Mouse (Mus musculus) forelimb bud, embryonic 11.5 days (tissue): ENCODE data around the gene Chn2.
A peak's percentile ranks its signal among the peaks of the same experiment; 100 is the strongest.

Experiments
- DNase-seq: peaks from one replicate; pipeline ENCODE4 v3.0.0-alpha.2; 2012; ENCODE audit warnings: low read depth, low spot score

Gene Chn2

DNA sequence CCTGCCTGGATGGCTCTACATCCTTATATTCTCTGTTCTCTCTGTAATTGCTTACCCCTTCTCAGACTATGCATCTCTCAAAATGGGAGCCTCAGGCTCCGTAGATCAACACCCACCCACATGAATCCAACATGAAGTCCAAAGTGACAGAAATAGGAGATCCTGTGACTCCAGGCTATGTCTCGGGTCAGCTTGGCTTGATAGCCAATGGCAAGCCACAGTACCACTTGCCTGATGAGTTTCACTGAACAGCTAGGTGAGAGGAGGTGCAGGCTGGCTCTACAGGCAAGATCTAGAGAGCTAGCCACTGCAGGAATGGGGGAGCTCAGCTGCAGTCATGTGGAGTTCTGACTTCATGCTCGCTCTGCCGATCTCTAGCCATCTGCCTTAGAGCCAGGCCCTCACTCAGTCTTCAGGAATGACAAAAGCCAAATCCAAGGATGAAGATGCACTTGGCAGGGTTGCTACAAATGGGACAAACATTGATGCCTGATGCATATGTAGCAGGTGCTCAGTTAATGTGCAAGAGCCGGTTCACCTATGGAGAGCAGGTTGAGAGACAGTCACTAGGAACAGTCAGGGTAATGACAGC lies 158.6 kb downstream of the Chn2 start:
- no peak for DNase-seq

DNA sequence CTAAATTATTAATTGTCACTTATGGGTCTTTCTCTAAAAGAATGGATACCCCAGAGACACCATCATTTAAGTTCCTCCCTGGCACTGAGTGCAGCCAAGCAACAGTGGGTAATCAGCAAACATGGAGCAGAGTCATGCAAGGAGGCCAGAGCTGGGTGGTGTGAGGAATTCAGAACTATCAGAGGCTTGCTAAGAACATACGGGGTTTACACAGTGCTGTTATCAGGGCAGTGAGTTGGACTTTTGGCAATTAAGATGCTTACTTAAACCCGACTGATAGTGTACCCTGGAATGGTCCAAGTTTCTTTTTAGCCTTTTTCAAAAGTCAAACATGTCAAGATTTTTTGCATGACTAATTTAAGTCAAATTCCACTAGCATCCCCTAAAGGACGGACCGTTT lies 160.2 kb downstream of the Chn2 start:
- DNase-seq: no peak

DNA sequence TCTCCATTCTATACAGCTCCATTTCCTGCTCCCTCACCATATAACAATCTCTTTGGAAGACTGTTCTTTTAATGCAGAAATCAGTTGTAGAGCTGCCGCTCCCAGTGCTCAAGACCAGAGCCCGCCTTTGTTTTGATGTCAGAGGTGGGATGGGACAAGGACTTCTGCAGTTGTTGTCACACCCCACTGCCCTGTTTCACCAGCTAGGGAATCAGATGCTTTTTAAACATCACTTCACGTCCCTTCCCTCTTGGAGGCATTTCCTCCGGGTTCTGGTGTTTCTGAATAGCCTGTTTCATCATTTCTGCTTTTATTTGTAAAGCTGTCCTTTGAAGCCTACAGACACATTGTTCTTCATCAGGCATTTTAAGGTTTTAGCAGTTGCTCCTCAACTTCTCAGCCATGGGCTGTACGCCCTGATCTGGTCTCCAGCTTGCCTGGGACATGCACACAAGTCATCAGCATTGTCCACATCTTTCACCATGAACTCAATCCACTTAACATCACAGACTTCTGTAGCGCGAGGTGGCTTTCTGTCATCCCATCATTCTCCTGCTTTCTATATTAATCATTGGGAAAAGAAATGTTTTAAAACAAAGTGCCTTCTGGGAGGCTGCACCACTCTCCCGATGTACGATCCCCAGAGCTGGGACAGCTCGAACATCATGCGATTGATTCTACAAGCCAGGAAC lies 160.8 kb downstream of the Chn2 start:
- DNase-seq: no peak

DNA sequence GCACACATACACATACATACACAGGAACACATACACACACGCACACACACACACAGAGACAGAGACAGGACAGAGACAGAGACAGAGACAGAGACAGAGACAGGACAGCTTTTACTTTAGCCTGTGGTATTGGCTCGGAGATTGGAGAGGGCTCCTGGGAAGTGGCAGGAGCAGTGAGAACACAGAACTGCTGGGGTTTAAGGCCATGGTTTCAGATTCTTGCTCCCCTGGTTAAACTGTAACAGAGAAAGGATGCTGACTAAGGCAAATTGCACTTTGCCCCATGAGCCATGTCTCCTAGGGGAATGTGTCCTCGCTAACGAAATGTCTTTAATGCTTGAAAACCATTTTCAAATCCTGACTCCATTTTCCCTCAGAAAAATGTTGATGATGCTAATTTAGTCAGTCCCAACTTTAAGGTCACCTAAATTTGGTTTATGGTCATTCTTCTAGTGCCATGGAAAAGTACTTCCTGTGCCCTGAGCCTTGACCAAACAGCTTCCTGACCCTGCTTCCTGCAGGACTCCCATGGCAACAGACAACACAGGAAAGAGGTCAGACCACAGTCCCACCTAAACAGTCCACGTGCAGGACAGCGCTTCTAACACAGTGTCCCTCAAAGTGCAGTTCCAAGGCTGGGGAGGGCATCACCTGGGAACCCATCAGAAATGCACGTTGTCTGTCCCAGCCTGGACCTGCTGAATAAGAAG lies 163.1 kb downstream of the Chn2 start:
- DNase-seq: no peak

DNA sequence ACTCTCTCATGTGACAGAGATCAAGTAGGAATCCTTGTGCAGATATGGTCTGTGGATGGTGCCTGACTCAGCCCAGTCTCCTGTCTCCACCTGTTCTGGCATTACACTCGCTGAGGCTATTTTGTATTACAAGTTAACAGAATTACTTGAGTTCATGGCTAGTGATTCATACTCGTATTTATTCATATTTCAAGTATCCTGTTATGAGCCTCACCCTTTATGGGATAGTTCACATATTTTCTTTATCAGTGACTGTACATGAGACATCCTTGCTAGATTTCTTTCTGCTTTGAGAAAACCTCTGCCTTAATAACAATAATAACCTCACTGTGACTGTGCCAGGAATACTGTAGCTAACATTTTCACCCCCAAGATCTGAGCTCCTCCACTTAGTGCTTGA lies 164.0 kb downstream of the Chn2 start:
- no peak for DNase-seq

DNA sequence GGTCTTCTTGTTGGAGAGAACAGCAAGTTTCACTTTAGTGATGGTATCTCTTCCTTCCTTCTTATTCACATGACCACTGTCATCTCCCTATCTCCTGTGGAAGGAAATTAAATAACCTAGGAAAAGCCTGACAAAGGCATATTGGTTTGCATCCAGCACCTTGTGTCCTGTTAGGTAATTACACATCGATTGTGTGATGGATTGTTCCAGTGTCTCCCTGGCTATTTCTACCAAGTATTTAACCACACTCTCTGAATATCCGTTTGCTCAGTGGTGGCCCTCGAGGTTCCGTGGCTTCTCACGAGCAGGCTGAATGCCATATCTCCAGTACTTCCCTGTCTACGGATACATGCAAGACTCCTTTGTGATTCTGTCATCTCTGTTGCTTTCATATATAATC lies 164.6 kb downstream of the Chn2 start:
- no peak for DNase-seq

DNA sequence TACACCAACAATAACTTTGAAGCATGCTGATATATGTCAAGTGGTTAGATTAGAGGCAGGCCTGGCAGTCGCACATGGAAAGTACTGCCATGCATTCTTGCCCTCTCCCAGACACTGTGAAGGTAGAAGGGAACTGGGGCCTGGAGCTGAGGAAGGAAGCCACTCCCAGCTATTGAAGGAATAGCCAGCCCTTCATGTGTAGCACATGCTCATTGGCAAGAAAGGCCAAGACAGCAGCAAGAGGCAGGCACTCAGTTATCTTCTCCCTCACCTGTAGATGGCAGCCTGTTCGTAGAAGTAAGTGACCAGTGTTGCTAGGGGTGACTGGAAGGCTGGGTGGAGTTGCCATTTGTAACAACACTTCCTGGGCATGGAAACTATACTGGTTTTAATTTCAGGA lies 165.6 kb downstream of the Chn2 start:
- no peak for DNase-seq

DNA sequence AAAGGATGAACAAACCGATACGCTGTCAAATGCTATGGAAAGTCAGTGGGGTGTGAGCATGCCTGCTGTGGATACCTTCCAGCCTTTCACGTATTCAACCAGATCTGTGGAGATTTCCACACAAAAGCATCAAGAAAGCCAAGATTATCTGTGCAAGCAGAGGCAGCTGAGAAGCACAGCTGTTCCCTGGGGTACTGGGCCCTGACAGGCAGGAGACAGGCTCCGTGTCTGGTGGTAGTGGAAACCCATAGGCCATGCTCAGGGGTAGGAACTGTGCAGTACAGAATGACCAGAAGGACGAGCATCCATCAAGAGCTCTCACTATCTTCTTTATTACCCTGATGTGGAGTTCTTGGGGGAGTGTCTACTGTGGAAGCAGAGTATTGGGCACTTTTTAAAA lies 166.1 kb downstream of the Chn2 start:
- no peak for DNase-seq

DNA sequence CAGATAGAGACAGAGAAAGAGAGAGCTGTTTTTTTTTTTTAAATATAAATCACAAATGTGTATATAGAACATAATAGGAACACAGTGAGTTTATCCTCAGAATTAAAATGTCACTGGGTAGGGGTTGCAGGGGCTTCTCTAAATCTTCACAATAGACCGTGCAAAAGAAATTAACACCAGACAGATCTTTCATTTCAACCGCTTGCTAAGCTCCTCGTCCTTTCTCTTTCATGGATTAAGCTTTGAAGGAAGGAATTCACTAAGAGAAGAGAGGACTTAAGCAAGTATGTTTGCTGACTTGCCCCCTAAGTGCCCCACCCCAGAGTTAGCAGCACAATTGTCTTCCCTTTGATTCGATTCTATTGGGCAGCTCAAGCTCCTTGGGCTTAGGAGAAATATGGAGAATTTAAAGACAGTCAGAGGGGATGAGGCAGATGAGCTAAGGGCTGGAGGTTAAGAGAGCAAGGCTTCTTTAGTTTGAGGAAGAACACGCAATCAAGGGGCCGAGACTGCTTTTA lies 166.9 kb downstream of the Chn2 start:
- DNase-seq: no peak

DNA sequence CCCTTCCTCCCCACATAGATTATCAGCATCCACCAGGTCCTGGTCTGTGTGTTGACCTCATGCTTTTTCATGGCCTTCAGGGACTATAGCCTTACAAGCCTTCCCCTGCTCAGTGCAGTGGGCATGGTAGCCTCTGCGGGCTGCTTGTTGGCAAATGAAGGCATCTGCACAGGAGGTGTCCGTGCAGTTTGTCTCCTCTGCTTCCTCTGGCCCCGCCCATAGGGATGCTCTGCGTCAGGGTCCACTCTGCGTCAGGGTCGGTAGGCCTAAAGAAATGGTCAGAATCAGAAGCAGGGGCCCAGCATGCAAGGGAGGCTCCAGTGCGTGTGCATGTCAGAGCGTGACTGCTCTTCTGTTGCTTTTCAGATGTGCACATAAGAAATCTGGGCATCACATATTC lies 169.4 kb downstream of the Chn2 start:
- DNase-seq: no peak

DNA sequence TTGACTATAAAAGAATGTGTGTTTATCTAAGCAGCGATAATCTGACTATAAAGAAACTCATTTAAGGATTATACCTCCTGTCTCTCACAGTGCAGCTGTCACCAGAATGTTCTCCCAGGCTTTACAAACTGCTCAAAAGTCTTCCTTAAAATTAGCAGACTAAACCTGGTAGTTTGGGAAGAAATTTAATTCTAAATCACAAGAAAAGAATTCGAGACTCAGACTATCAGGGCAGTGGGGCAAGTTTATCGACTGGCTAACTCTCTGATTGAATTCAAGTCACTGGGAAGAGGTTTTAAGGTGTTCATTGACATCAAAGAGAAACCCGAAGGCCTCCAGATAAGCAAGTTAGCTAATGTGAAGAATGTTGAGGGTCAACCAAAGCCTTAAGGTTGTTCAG lies 171.6 kb downstream of the Chn2 start:
- DNase-seq: no peak

DNA sequence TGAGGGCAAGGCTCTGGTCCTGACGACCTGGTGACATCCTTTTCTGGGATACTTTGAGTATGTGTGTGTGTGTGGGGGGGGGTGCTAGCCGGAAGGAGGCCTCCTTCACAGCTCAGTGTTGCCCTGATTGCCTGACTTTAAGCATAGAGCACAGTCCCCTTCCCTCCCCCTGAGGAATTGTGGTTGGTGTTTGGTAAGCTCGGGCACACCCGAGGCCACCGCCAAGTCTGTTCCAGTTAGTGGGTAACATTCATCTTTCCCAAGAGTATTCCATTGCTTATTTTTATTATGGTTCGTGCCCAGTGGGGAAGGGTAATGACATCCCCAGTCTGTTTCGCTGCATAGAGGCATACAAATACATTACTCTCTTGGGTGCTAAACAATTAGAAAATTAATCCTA lies 172.6 kb downstream of the Chn2 start:
- DNase-seq: no peak

DNA sequence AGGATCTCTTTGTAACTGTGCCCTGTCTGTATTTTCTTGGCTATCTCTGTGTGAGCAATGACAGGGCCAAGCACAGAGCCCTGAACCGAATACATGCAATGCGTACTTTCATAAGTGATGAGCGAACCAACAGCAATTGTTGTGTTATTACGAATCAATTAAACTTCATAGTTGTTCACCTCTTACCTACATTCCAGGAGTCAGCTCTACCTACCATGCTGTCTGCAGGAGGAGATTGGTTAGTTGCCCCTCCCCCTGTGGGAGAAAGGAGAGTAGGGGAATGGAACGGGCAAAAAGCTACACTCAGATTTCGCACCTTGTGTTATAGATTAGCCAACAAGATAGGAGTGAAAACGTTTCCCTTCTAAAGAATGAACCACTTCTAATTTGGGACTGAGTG lies 174.4 kb downstream of the Chn2 start:
- DNase-seq: no peak

DNA sequence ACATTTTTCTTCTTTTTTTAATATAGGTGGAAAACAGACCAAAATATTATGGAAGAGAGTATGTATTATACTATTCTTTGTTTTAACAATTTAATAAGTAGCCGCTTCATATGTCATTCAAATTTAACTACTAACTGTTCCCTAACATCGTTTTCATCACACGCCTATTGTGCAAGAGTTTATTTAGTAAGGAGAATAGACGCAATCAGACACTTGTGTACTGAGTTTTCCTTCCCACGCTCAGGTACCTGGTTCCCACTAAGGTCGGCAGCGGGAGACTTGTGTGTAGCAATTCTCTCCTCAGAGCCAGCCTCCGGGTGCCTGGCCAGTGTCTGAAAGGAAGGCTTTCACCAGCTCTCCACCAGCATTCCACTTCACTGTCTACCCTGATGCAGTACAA lies 176.3 kb downstream of the Chn2 start:
- DNase-seq: no peak

DNA sequence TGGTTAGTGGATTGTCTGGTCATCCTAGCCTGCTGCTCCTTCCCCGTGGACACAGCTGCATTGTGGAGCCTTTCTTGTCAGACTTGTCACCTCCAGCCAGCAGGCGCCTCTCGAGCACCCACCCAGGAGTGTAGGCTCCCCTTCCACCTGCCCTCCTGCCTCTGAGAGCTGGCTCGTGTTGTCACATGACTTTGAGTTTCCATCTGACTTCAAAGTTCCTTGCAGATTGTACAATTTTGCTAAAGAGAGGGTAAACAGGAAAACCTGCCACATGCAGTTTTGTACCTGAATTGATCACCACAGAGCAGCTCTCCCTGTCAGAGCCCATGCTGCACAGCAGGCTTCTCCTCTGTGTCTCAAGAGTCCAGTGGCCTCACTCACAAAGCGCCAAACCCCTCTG lies 177.2 kb downstream of the Chn2 start:
- no peak for DNase-seq

DNA sequence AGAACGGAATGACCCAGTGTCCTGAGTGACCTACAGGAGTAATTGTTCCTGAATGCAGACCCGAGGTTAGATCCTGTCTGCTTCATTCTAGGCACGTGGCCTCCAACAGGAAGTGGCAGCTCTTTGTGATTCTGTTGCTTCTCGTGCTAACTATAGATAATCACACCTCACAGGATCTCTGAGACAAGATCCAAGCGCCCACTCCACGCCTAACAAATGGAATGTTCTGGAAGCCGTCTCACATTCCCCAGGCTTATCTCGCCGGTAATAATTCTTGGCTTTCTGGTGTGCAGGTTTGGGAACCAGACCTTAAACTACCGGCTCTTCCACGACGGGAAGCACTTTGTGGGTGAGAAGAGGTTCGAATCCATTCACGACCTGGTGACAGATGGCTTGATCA lies 180.8 kb downstream of the Chn2 start:
- DNase-seq: no peak

DNA sequence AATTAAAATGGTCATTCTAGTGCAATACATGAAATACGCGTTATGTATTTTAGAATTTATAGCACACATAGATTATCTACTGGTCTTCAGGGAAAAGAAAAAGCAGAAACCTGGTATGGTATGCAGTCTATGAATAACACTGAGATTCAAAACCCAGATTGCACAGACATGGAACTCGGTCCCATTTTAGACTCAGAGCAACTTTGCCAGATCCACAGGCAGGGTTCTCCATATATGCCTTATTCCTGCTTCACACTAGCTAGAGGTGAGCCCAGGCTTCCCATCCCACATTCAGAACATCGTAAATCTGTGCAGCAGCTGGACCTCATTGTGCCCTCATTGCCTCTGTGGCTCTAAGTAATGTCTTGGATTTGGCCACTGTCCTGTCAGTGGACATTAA lies 184.2 kb downstream of the Chn2 start:
- DNase-seq: no peak

DNA sequence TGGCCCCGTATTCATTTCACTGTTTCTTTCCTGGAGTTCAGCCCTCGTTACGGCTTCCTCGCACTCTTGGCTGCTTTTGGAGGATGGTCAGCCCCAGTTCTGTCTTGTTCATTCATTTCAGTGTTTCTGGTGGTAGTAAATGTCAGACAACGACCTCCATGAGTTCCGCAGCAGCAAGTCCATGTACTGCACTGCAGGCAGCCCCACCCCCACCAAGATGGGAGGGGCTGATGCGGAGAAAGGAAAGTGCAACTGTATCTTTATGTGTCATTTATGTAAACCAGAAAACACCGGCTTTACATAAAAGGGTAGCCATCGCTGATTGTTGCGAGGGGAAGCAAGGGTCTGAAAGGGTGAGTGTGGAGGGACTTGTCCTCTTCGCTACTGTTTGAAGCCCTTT lies 185.0 kb downstream of the Chn2 start:
- DNase-seq: no peak

DNA sequence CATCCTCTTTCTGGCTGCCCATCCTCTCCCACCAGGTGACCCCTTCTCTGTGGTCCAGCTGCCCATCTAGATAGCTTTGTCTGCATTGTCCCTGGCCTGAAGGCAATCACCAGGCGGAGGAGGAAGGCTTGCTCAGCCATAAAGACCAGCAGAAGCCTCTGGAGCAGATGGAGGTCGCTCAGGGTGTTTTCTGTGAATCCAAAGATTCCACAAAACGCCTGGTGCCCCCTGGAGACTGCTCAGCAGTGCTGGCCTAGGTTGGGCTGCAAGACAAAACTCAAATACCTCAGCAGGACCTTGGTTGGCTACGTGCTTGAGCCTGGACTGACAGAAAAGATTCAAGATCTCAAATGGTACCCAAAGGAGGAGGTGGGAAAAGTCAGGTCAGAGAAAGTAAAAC lies 186.0 kb downstream of the Chn2 start:
- no peak for DNase-seq

DNA sequence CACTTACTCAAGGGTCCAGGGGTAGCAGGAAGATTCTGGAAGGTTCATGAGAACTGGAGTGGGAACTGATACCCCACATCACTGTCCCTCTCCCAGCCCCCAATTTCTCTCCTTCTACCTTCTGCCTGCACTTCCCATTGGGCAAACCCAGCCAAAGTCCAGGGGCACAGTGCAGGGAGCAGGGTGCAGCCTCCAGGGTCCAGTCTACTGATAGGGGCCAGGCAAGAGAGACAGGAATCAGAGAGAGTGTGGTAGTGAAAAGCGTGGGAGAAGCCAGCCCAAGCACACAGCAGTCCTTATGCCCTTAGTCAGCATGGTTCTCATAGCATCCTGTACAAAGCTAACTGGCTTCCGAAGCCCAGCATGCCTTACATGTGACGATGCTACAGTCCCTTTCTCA lies 187.7 kb downstream of the Chn2 start:
- DNase-seq: no peak

DNA sequence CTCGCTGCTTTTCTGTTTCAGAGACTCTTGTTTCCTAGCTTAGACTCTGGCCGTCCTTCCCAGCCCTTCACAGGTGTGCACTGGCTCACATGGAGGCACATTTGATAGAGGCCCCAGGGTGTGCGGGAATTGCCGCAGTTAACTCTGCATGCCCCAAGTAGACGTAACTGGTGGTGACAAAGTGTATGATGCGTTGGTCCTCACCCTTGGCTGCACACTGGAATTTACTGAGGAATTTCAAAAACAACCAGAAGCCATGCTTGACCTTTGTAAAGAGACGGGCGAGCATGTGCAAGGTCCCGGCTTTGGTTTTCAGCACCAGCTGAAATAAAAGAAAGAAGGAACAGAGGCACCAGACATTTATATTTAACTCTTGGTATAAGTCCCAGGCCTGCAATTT lies 189.1 kb downstream of the Chn2 start:
- peak; percentile 16 for DNase-seq

DNA sequence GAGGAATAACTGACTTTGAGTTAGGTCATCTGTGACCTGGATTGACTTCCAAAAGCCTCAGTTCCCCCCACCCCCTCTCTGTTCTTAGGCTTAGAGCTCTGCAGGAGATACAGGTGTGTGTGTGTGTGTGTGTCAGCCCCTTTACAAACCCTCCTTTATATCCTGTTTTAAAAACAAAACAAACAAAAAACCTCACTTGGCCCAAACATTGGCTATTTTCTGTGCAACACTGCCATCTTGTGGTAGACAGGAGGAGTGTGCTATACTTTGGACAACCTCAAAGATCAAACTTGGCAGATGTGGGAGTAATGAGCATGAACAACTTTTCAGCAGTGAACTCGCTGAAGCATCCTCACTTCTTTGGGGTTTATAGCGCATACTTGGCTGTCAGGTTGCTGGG lies 189.5 kb downstream of the Chn2 start:
- DNase-seq: peak; percentile 83
